Mouse (Mus musculus) heart, embryonic 10.5 days (tissue): Measurements from ENCODE around the gene Pgbd1. TPM values are rescaled to one million over a fixed set of nuclear protein-coding genes. Genes with fewer than 3 reads are reported as not detected.
A peak's percentile ranks its signal among the peaks of the same experiment; 100 is the strongest.
"Not testable (repeated sequence)": the region's sequence is repeated elsewhere in the genome, so short reads cannot be mapped to it uniquely, and the experiment has no call there.

Experiments used
- DNase-seq: peaks from one replicate; pipeline ENCODE4 v3.0.0-alpha.2; 2017; ENCODE audit warnings: low spot score
- H3K27ac ChIP-seq: fragments of 300-500 bp; sonication (generic); 2 replicates; pipeline ENCODE4 v1.5.1; 2016; ENCODE audit warnings: mild to moderate bottlenecking
- H3K27me3 ChIP-seq: fragments of 300-500 bp; sonication (generic); 2 replicates; pipeline ENCODE4 v1.6.1; 2016; ENCODE audit warnings: mild to moderate bottlenecking; ENCODE audit not compliant: poor library complexity, insufficient read depth, severe bottlenecking
- H3K36me3 ChIP-seq: fragments of 300-500 bp; sonication (generic); 2 replicates; pipeline ENCODE4 v1.6.1; 2016; ENCODE audit warnings: mild to moderate bottlenecking, moderate library complexity
- H3K4me1 ChIP-seq: fragments of 300-500 bp; sonication (generic); 2 replicates; pipeline ENCODE4 v1.6.1; 2016; ENCODE audit warnings: mild to moderate bottlenecking
- H3K4me3 ChIP-seq: fragments of 300-500 bp; sonication (generic); 2 replicates; pipeline ENCODE4 v1.5.1; 2016; ENCODE audit warnings: mild to moderate bottlenecking, moderate library complexity
- H3K9me3 ChIP-seq: fragments of 300-500 bp; sonication (generic); 2 replicates; pipeline ENCODE4 v1.6.1; 2016; ENCODE audit warnings: mild to moderate bottlenecking, moderate library complexity
- WGBS: fragments of 180-500 bp; shearing (Covaris S2); methylation state at CpG from one replicate; pipeline ENCODE4 v1.1.7; 2016; 5-methylcytosine and 5-hydroxymethylcytosine counted together
- polyA plus RNA-seq: library from polyadenylated mRNA; unstranded; fragments of >200 nt; fragmentation: Nextera tagmentation; extraction: Ambion mirVana; gene quantifications from 2 replicates; pipeline ENCODE4 v1.2.1, GENCODE M21; 2016

Gene Pgbd1
- polyA plus RNA-seq, 1 experiment from 2014 or later = 2.9 TPM

GRCm38 (mm10) chr13:21407969-21408804 lies 32.7 kb downstream of the Pgbd1 start:
- H3K27ac ChIP-seq = peak overlapping the region; percentile 91
- no peaks in the 10 kb centered on the region for H3K9me3 ChIP-seq
- no peaks in the 10 kb centered on the region for H3K36me3 ChIP-seq
- H3K4me3 ChIP-seq = peak overlapping the region; percentile 65
- no peaks in the 10 kb centered on the region; the same call in 1 of the 2 replicates for H3K4me1 ChIP-seq
- WGBS = 3% methylated on average over 27 of the region's 27 CpGs
- no peaks in the 10 kb centered on the region for H3K27me3 ChIP-seq
- peak; percentile 95 for DNase-seq

GRCm38 (mm10) chr13:21407341-21407740 lies 33.5 kb downstream of the Pgbd1 start:
- Histone ChIP-seq H3K27ac (peak overlapping the region; percentile 91; the same call in 1 of the 2 replicates), H3K36me3 (no peaks in the 10 kb centered on the region), H3K4me1 (no peaks in the 10 kb centered on the region; the same call in 1 of the 2 replicates), H3K27me3 (no peaks in the 10 kb centered on the region), H3K9me3 (no peaks in the 10 kb centered on the region), H3K4me3 (peak overlapping the region; percentile 65)
- DNase-seq = no peak
- WGBS = 74% methylated on average over 11 of the region's 11 CpGs

- Histone ChIP-seq H3K9me3 (no peaks in the 10 kb centered on the region), H3K27ac (peak overlapping the region; percentile 97), H3K4me1 (peaks cover 9% of the 10 kb centered on the region), H3K4me3 (peak overlapping the region; percentile 85), H3K36me3 (peaks cover 17% of the 10 kb centered on the region; the same call in 1 of the 2 replicates), H3K27me3 (no peaks in the 10 kb centered on the region)
- DNase-seq = no peak
- WGBS = 2% methylated on average over 2 of the region's 2 CpGs
These were observed 38.0 kb downstream of the Pgbd1 start for GRCm38 (mm10) chr13:21402848-21403247.

GRCm38 (mm10) chr13:21402287-21402846 lies 38.5 kb downstream of the Pgbd1 start, which contains the start of gene Zkscan3:
Zkscan3 (minus strand) TSS chr13:21402755.
- no peaks in the 10 kb centered on the region for H3K27me3 ChIP-seq
- DNase-seq = peak; percentile 90
- H3K4me3 ChIP-seq = peak within 1 kb of the TSS; percentile 85
- H3K4me1 ChIP-seq = peaks cover 9% of the 10 kb centered on the region
- no peaks in the 10 kb centered on the region for H3K9me3 ChIP-seq
- peak within 1 kb of the TSS; percentile 97 for H3K27ac ChIP-seq
- H3K36me3 ChIP-seq = peaks cover 21% of the 10 kb centered on the region; the same call in 1 of the 2 replicates
- WGBS = under 1% methylated on average over 35 of the region's 35 CpGs

- Histone ChIP-seq H3K4me1 (peaks cover 9% of the 10 kb centered on the region), H3K27ac (peak overlapping the region; percentile 97), H3K9me3 (no peaks in the 10 kb centered on the region), H3K4me3 (peak overlapping the region; percentile 85), H3K27me3 (no peaks in the 10 kb centered on the region), H3K36me3 (peaks cover 25% of the 10 kb centered on the region; the same call in 1 of the 2 replicates)
- WGBS = 6% methylated on average over 12 of the region's 12 CpGs
- DNase-seq = no peak
These were observed 39.1 kb downstream of the Pgbd1 start for GRCm38 (mm10) chr13:21401636-21402286.

- peak overlapping the region; percentile 97; the same call in 1 of the 2 replicates for H3K27ac ChIP-seq
- H3K36me3 ChIP-seq = peaks cover 31% of the 10 kb centered on the region
- peak overlapping the region; percentile 85 for H3K4me3 ChIP-seq
- no peaks in the 10 kb centered on the region for H3K9me3 ChIP-seq
- 72% methylated on average over 3 of the region's 3 CpGs for WGBS
- no peak for DNase-seq
- peaks cover 9% of the 10 kb centered on the region for H3K4me1 ChIP-seq
- H3K27me3 ChIP-seq = no peaks in the 10 kb centered on the region
These were observed 39.7 kb downstream of the Pgbd1 start for GRCm38 (mm10) chr13:21401166-21401565.

- WGBS = 89% methylated on average over 2 of the region's 2 CpGs
- DNase-seq = no peak
- peaks cover 9% of the 10 kb centered on the region for H3K4me1 ChIP-seq
- H3K27ac ChIP-seq = no peak overlapping the region
- H3K27me3 ChIP-seq = no peaks in the 10 kb centered on the region
- no peaks in the 10 kb centered on the region for H3K9me3 ChIP-seq
- H3K36me3 ChIP-seq = peaks cover 67% of the 10 kb centered on the region
- no peak overlapping the region for H3K4me3 ChIP-seq
These were observed 43.4 kb downstream of the Pgbd1 start for GRCm38 (mm10) chr13:21397486-21397885.

- not testable (repeated sequence) for H3K4me3 ChIP-seq, H3K27me3 ChIP-seq, H3K9me3 ChIP-seq, DNase-seq, H3K27ac ChIP-seq, H3K4me1 ChIP-seq
- 86% methylated on average over 18 of the region's 18 CpGs for WGBS
- H3K36me3 ChIP-seq = peaks cover 82% of the 10 kb centered on the region
These were observed 44.8 kb downstream of the Pgbd1 start for GRCm38 (mm10) chr13:21396048-21396447.

GRCm38 (mm10) chr13:21395623-21396022 lies 45.2 kb downstream of the Pgbd1 start:
- no peak for DNase-seq
- no peaks in the 10 kb centered on the region for H3K27me3 ChIP-seq
- WGBS = 95% methylated on average over 6 of the region's 6 CpGs
- no peak overlapping the region for H3K27ac ChIP-seq
- H3K4me1 ChIP-seq = no peaks in the 10 kb centered on the region
- peaks cover 86% of the 10 kb centered on the region for H3K36me3 ChIP-seq
- H3K9me3 ChIP-seq = no peaks in the 10 kb centered on the region
- no peak overlapping the region for H3K4me3 ChIP-seq

- WGBS = 91% methylated on average over 1 of the region's 1 CpGs
- Histone ChIP-seq H3K4me1 (no peaks in the 10 kb centered on the region), H3K9me3 (no peaks in the 10 kb centered on the region), H3K27ac (no peak overlapping the region), H3K4me3 (no peak overlapping the region), H3K36me3 (peaks cover 88% of the 10 kb centered on the region), H3K27me3 (no peaks in the 10 kb centered on the region)
- DNase-seq = no peak
These were observed 45.6 kb downstream of the Pgbd1 start for GRCm38 (mm10) chr13:21395211-21395610.

GRCm38 (mm10) chr13:21377773-21378172 lies 63.1 kb downstream of the Pgbd1 start:
- Histone ChIP-seq H3K27ac (no peak overlapping the region), H3K36me3 (no peaks in the 10 kb centered on the region), H3K4me3 (no peak overlapping the region), H3K9me3 (no peaks in the 10 kb centered on the region), H3K27me3 (no peaks in the 10 kb centered on the region), H3K4me1 (peaks cover 10% of the 10 kb centered on the region)
- WGBS = 80% methylated on average over 2 of the region's 2 CpGs
- DNase-seq = no peak

GRCm38 (mm10) chr13:21372700-21373099 lies 68.2 kb downstream of the Pgbd1 start:
- Histone ChIP-seq H3K36me3 (peaks cover 32% of the 10 kb centered on the region), H3K4me3 (no peak overlapping the region), H3K4me1 (peaks cover 10% of the 10 kb centered on the region), H3K27ac (no peak overlapping the region), H3K27me3 (no peaks in the 10 kb centered on the region), H3K9me3 (no peaks in the 10 kb centered on the region)
- no peak for DNase-seq
- WGBS = 82% methylated on average over 2 of the region's 2 CpGs
